In the genomic region with DNA sequence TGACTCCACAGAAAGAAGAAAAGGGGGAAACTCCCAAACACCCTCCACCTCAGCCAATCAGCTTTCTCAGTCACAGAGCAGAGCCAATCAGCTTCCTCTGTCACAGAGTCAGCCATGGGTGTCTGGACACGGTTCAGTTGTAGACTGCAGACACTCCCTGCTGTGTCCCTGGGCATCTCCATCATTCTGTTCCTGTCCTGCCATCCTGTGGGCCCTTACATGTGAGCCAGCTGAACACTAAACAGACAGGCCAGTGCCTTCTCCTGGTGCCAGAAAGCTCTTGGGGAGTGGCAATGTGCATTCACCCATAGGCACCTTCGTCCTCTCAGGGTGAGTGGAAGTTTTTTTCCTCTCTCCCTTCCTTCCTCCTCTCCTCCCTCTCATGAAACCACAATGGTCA, we compare ENCODE assay signal across 18 mouse cellular contexts.
A peak's percentile ranks its signal among the peaks of the same experiment; 100 is the strongest.
DNase-seq lines count a peak whose midpoint lies in the region; ATAC-seq lines count a peak whose summit lies in the region.
"Had no signal": no experiment of that assay in that cellular context is flagged by ENCODE, and none has a peak within 500 bp of the region (broad histone marks: within the 10 kb centered on the region; RNA-seq: fewer than 3 reads in every experiment).

No protein-coding gene starts in this region.

- peak; percentile 13 for DNase-seq in hindbrain, embryonic 10.5 days (ENCODE audit: low spot score)
- peak; percentile 30 for DNase-seq in neural tube, embryonic 11.5 days (ENCODE audit: low spot score)
- no peak for DNase-seq in layer of hippocampus, adult 8-10 months (ENCODE audit: low spot score in 2 of 2)
- DNase-seq in natural killer cell, adult 2 months (ENCODE audit: low spot score in 2 of 2) = no peak
- DNase-seq: cerebellum, adult 11 months; gastrocnemius, postnatal 10 days; layer of hippocampus, adult 9-11 months; right cerebral cortex, postnatal 25 days; thymus, adult 18-20 months had no signal

- no peaks in the 10 kb centered on the region for H3K27me3 ChIP-seq in hindbrain, embryonic 10.5 days (ENCODE audit: insufficient read depth, poor library complexity, severe bottlenecking)
- H3K27me3 ChIP-seq in hindbrain, embryonic 16.5 days (replicated peaks; ENCODE audit: control insufficient read depth, insufficient read depth, low read length) = no peaks in the 10 kb centered on the region
- no peaks in the 10 kb centered on the region for H3K27me3 ChIP-seq in neural tube, embryonic 11.5 days (ENCODE audit: control insufficient read depth, insufficient read depth, low read length)
- H3K27me3 ChIP-seq in neural tube, embryonic 15.5 days (replicated peaks) = no peaks in the 10 kb centered on the region
- H3K27me3 ChIP-seq: heart, embryonic 15.5 days; lung, embryonic 15.5 days; neural tube, embryonic 12.5 days had no signal

- 42% methylated on average over 2 of the region's 2 CpGs for WGBS in hindbrain, embryonic 10.5 days
- WGBS in hindbrain, embryonic 16.5 days = 28% methylated on average over 2 of the region's 2 CpGs
- 36% methylated on average over 2 of the region's 2 CpGs for WGBS in neural tube, embryonic 11.5 days
- WGBS in neural tube, embryonic 15.5 days = 52% methylated on average over 2 of the region's 2 CpGs

- ATAC-seq in hindbrain, embryonic 16.5 days = no peak
- no peak for ATAC-seq in neural tube, embryonic 11.5 days (ENCODE audit: insufficient read depth, low FRiP score, low TSS enrichment)
- ATAC-seq in neural tube, embryonic 15.5 days (ENCODE audit: low FRiP score) = no peak
- peak; percentile 36; the same call in 1 of the 2 replicates for ATAC-seq in common myeloid progenitor, adult 5-6 weeks (replicated peaks; ENCODE audit: low read depth, poor library complexity, severe bottlenecking)
- ATAC-seq: midbrain, embryonic 16.5 days had no signal

- no peaks in the 10 kb centered on the region for H3K36me3 ChIP-seq in hindbrain, embryonic 10.5 days
- no peaks in the 10 kb centered on the region for H3K36me3 ChIP-seq in hindbrain, embryonic 16.5 days (ENCODE audit: control insufficient read depth, insufficient read depth, low read length)
- no peaks in the 10 kb centered on the region for H3K36me3 ChIP-seq in neural tube, embryonic 11.5 days (ENCODE audit: control insufficient read depth, insufficient read depth, low read length)
- H3K36me3 ChIP-seq in neural tube, embryonic 15.5 days = no peaks in the 10 kb centered on the region
- H3K36me3 ChIP-seq: heart, embryonic 15.5 days; lung, embryonic 15.5 days; neural tube, embryonic 12.5 days had no signal

- H3K4me2 ChIP-seq in hindbrain, embryonic 16.5 days (ENCODE audit: low read length) = no peak overlapping the region
- no peak overlapping the region for H3K4me2 ChIP-seq in neural tube, embryonic 11.5 days (ENCODE audit: low read depth)
- H3K4me2 ChIP-seq in neural tube, embryonic 15.5 days = no peak overlapping the region
- H3K4me2 ChIP-seq: heart, embryonic 15.5 days; liver, embryonic 11.5 days; lung, embryonic 15.5 days; neural tube, embryonic 12.5 days had no signal

- H3K9ac ChIP-seq in hindbrain, embryonic 16.5 days (ENCODE audit: low read depth, low read length) = no peak overlapping the region
- H3K9ac ChIP-seq in neural tube, embryonic 11.5 days (ENCODE audit: low read length) = no peak overlapping the region
- H3K9ac ChIP-seq in neural tube, embryonic 15.5 days (replicated peaks) = no peak overlapping the region
- H3K9ac ChIP-seq: heart, embryonic 15.5 days; lung, embryonic 15.5 days; neural tube, embryonic 12.5 days had no signal

- H3K4me1 ChIP-seq in hindbrain, embryonic 10.5 days (replicated peaks) = peaks cover 34% of the 10 kb centered on the region
- peaks cover 3% of the 10 kb centered on the region; the same call in 1 of the 2 replicates for H3K4me1 ChIP-seq in hindbrain, embryonic 16.5 days (ENCODE audit: control insufficient read depth, insufficient read depth, low read depth, low read length)
- no peaks in the 10 kb centered on the region for H3K4me1 ChIP-seq in neural tube, embryonic 11.5 days (ENCODE audit: control insufficient read depth, insufficient read depth, low read length)
- H3K4me1 ChIP-seq in neural tube, embryonic 15.5 days = 0 out of 2 replicates have a peak, but pooled peaks cover 3% of the 10 kb centered on the region
- H3K4me1 ChIP-seq: neural tube, embryonic 12.5 days had no signal

- no peaks in the 10 kb centered on the region for H3K9me3 ChIP-seq in hindbrain, embryonic 10.5 days
- no peaks in the 10 kb centered on the region for H3K9me3 ChIP-seq in hindbrain, embryonic 16.5 days (ENCODE audit: control insufficient read depth, low read length)
- H3K9me3 ChIP-seq in neural tube, embryonic 11.5 days (ENCODE audit: control insufficient read depth, low read length) = no peaks in the 10 kb centered on the region
- no peaks in the 10 kb centered on the region for H3K9me3 ChIP-seq in neural tube, embryonic 15.5 days (replicated peaks)
- H3K9me3 ChIP-seq: heart, embryonic 15.5 days; lung, embryonic 15.5 days; neural tube, embryonic 12.5 days had no signal

- no peak overlapping the region for H3K27ac ChIP-seq in hindbrain, embryonic 10.5 days
- no peak overlapping the region for H3K27ac ChIP-seq in hindbrain, embryonic 16.5 days (ENCODE audit: low read depth, low read length)
- H3K27ac ChIP-seq in neural tube, embryonic 11.5 days (ENCODE audit: low read depth, low read length) = no peak overlapping the region
- no peak overlapping the region for H3K27ac ChIP-seq in neural tube, embryonic 15.5 days (replicated peaks)
- H3K27ac ChIP-seq: heart, embryonic 15.5 days; neural tube, embryonic 12.5 days had no signal

- no peak overlapping the region for H3K4me3 ChIP-seq in hindbrain, embryonic 10.5 days
- H3K4me3 ChIP-seq in hindbrain, embryonic 16.5 days (ENCODE audit: low read length) = no peak overlapping the region
- H3K4me3 ChIP-seq in neural tube, embryonic 11.5 days (ENCODE audit: low read depth, low read length) = no peak overlapping the region
- no peak overlapping the region for H3K4me3 ChIP-seq in neural tube, embryonic 15.5 days (replicated peaks)
- H3K4me3 ChIP-seq: erythroblast, embryonic 14.5 days; heart, embryonic 15.5 days; lung, embryonic 15.5 days; neural tube, embryonic 12.5 days had no signal

Comparison
In these comparisons a context has a peak if more than half of its experiments do, and no peak if none do; other contexts are left out.
1. DNase-seq: peak in hindbrain, embryonic 10.5 days (single experiment) and neural tube, embryonic 11.5 days (single experiment); none in layer of hippocampus, adult 8-10 months (0 of 2) and natural killer cell, adult 2 months (0 of 2).